Mouse (Mus musculus): ENCODE data around the gene Ssh3.
A peak's percentile ranks its signal among the peaks of the same experiment; 100 is the strongest.
"Not testable (repeated sequence)": the region's sequence is repeated elsewhere in the genome, so short reads cannot be mapped to it uniquely, and the experiment has no call there.

Gene Ssh3

GRCm38 (mm10) chr19:4296611-4297010, 27.6 kb upstream of the Ssh3 start:
- DNase-seq (ENCODE audit: extremely low spot score, low spot score) = no peak

DNA sequence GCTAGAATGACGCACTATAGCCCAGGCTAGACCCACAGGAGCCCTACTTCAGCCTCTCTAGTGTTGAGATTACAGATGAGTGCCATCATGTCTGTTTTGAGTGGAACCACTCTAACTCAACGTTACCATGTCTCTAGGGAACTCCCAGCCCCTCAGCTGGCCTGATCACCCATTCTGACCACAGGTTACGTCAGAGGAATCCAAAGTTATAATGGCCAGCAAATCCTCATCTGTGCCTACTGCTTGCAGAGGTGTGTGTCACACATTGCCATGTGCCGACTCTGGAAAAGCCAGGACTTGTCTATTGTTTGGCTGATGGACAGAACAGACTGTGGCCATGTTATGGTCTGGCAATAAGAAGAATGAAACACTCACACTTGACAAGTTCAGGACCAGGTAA, 26.4 kb upstream of the Ssh3 start:
- DNase-seq (ENCODE audit: extremely low spot score, low spot score) = no peak

DNA sequence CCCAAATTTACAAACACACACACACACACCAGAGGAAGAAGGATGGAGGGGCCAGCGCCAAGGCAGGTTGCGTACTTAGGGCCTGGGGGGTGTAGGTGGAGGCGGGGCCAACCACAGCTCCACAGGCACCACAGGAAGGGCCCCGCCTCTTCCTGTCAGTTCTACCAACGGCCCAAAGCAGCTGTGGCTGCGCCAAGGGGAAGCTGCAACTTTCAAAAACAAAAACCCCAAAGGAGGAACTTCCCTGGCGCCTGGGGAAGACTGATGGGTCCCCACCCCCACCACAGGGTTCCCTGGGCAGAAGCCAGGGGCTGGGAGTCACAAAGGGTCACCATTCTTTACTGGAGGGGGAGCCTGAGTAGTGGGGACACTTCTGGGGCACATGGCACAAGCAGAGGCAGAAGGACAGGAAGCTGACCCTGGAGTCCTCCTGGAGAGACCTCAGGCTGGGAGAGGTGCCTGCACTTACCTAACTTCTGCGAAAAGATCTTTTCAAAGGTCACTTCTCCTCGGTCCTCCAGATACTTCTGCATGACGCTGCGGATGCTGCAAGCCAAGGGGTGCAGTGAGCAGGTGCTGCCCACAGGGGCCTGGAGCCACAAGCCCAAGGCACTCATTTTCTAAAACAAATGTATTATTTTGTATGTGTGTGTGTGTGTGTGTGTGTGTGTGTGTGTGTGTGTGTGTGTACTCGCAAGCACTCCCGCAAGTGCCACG, 25.6 kb upstream of the Ssh3 start:
- no peak for DNase-seq (ENCODE audit: extremely low spot score, low spot score)

DNA sequence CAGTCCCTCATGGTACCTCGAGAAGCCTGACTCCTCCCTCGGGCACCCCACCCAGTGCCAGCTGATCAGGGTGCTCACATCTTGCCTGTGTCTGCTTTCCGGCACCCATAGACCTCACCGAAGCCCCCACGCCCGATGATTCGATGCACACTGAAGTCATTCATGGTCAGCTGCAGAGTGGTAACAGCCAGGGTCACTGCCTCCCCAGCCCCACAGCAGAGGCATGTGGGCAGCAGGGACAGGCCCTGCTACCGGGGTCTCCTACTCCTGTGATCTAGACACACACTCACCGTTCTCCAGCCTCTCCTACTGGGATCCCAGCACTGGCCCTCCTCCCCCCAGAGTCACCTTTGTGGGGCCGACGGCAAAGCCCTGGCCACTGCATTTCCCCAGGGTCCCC, 22.2 kb upstream of the Ssh3 start:
- DNase-seq (ENCODE audit: extremely low spot score, low spot score) = no peak

DNA sequence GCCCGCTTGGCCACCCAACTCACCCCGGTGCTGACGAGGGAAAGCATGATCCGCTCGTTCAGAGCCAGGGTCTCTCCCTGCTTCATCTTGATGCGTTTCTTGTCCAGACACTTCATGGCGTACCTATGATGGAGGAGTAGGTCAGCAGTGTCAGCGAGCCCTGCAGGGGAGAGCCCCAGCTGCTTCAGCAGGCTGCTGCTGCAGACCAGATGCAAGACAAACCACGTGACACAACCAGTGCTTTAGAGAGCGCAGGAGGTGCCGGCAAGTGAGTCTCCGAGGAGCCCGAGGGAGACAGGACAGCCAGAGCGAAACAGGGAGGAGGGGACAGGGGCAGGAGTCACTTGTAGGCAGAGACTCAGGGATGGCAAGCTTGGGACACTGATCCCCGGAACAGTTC, 21.8 kb upstream of the Ssh3 start:
- no peak for DNase-seq (ENCODE audit: extremely low spot score, low spot score)

- DNase-seq (ENCODE audit: extremely low spot score, low spot score) = peak; percentile 24
These were observed 14.7 kb upstream of the Ssh3 start for GRCm38 (mm10) chr19:4283653-4284052.

- peak; percentile 89 for DNase-seq (ENCODE audit: extremely low spot score, low spot score)
These were observed 14.0 kb upstream of the Ssh3 start, which contains the start of gene Ankrd13d for GRCm38 (mm10) chr19:4282898-4283553. Gene Ankrd13d (minus strand): TSS chr19:4283137.

- no peak for DNase-seq (ENCODE audit: extremely low spot score, low spot score)
These were observed 11.4 kb upstream of the Ssh3 start for GRCm38 (mm10) chr19:4280425-4280824.

GRCm38 (mm10) chr19:4279487-4279886, 10.5 kb upstream of the Ssh3 start:
- no peak for DNase-seq (ENCODE audit: extremely low spot score, low spot score)

GRCm38 (mm10) chr19:4270972-4271371, 2.0 kb upstream of the Ssh3 start:
- no peak for DNase-seq (ENCODE audit: extremely low spot score, low spot score)

DNA sequence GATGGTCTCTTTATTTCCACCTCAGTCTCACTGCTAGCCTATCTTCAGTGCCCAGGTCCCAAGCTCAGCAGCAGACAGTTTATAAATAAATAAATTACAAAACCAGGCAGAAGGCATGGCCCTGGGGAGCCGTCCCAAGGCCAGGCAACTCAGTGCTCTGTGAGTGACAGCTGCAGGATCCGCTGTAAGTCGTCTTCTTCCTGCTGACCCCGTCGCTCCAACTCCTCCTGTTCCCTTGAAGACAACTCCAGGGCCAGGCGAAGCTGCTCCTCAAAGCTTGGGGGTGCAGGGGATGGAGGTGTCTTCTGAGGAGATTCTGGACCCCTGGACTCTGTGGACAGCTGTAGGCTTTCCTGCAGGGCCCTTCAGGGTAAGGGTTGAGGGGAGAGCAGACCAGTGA, 1.2 kb upstream of the Ssh3 start:
- no peak for DNase-seq (ENCODE audit: extremely low spot score, low spot score)

- no peak for DNase-seq (ENCODE audit: extremely low spot score, low spot score)
These were observed 3.0 kb downstream of the Ssh3 start for GRCm38 (mm10) chr19:4265956-4266355.

DNA sequence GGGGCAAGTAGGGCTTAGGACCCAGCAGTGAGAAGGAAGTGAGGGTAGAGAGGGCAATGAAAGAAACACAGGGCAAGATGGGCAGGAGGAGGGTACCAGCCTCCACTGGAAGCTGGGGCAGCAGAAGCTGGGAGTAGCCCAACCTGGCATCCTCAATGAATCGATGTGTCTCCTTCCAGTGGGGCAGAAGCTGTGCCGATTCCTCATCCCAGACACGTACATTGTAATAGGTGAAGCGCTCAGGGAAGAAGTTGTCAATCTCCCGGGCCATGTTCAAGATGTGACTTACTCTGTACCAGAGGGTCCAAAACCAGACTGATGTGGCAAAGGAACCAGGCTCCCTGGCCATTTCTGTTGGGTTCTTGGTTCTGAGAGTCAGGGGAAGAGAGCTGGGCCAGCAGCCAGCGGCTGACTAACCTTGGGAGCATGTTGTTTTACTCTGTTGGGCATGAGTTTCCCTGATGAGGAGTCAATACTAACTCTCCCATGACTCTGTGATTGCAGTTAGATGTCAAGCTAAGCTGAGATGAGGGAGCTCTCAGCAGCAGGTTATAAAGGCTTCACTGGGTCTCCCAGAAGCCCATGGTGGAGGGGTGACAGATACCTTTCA, 4.7 kb downstream of the Ssh3 start:
- DNase-seq (ENCODE audit: extremely low spot score, low spot score) = no peak

DNA sequence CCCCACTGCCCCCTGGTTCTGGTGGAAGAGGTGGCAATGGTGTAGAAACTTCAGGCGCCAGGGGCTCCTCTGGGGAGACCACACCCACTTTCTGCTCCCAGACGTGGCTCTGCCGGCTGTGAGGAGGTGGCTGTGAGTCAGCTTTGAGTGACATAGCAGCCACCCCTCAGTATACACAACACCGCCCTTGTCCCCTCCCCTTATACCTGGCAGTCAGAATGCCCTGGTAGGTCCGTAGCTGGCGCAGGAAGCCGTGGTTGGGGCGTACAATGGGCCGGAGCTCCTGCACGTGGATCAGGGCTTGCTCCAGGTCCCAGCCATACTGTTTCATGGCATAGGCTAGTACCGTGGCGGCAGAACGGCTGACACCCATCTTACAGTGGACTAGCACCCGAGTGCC, 5.3 kb downstream of the Ssh3 start:
- no peak for DNase-seq (ENCODE audit: extremely low spot score, low spot score)

GRCm38 (mm10) chr19:4262756-4263155, 6.2 kb downstream of the Ssh3 start:
- no peak for DNase-seq (ENCODE audit: extremely low spot score, low spot score)

- no peak for DNase-seq (ENCODE audit: extremely low spot score, low spot score)
These were observed 7.8 kb downstream of the Ssh3 start for GRCm38 (mm10) chr19:4261038-4261698.

- no peak for DNase-seq (ENCODE audit: extremely low spot score, low spot score)
These were observed 11.1 kb downstream of the Ssh3 start for GRCm38 (mm10) chr19:4257897-4258252.

DNA sequence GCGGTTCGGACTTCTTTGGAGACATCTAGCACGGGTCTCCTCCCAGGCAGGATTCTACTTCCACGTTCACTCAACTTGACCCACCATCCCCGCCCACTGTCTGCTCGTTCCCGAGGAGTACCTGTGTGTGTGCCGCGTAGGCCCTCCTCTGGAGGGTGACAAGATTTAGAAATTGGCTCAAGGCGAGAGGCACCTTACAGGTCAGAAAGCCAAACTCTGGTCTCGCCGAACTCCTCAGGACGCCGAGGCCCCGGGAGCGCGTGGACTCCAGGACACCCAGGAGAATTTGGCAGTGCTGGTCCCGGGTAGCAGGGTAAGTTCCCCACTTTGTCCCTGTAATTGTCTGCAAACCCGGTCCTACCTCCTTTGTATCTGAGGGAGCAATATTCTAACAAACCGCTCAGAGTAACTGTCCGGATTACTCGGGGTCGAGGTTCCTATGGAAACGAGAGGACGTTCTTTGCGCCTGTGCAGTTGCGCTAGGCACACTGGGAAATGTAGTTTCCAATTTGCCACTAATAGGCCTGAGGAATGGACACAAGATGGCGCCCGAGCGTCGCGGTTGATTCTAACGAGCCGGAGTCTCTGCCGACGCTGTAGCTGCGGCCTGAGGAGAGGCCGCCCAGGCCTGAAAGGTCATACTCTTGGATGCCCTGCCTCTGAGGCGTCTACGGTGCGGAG, 11.6 kb downstream of the Ssh3 start:
- DNase-seq (ENCODE audit: extremely low spot score, low spot score) = peak; percentile 89

DNA sequence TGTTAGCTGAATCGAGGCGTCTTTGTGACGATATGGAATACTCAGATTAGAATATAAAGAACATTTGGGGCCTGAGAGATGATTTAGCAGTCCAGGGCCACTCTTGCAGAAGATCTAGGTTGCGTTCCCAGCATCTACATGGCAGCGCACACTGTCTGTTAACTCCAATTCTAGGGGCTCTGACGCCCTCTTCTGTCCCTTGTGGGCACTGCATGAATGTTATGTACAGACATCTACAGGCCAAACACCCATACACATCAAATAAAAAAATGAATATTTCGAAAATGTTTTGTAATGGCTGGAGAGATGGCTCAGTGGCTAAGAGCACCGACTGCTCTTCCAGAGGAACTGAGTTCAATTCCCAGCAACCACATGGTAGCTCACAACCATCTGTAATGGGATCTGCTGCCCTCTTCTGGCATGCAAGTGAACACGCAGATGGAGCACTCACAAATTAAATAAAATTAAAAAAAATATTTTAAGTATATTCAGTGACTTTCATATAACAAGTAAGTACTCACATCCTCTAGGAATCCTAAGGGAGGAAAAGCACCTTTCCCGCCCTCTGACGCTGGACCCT, 13.3 kb downstream of the Ssh3 start:
- no peak for DNase-seq (ENCODE audit: extremely low spot score, low spot score)

- DNase-seq (ENCODE audit: extremely low spot score, low spot score) = no peak
These were observed 14.8 kb downstream of the Ssh3 start for GRCm38 (mm10) chr19:4254230-4254629.

GRCm38 (mm10) chr19:4248683-4249082, 20.3 kb downstream of the Ssh3 start:
- not testable (repeated sequence) for DNase-seq (ENCODE audit: extremely low spot score, low spot score)
